Mouse (Mus musculus): ENCODE measurements at regions not wholly inside any gene's neighbourhood (a gene's known extent, or its start where the extent isn't known, plus 50 kb on each side); places are given as distances from the start of the nearest gene placed in this dataset.

GRCm38 (mm10) chr10:126748696-126749466, 152.3 kb downstream of the Atp23 start:
- DNase-seq (ENCODE audit: low spot score), result no peak

GRCm38 (mm10) chr10:126734661-126735060, 166.5 kb downstream of the Atp23 start:
- DNase-seq (ENCODE audit: low spot score), result no peak

- DNase-seq (ENCODE audit: low spot score), result no peak
These were observed 173.3 kb downstream of the Atp23 start for GRCm38 (mm10) chr10:126727840-126728239.

GRCm38 (mm10) chr10:126717961-126718360, 183.2 kb downstream of the Atp23 start:
- DNase-seq (ENCODE audit: low spot score), result peak; percentile 49

- no peak for DNase-seq (ENCODE audit: low spot score)
These were observed 189.4 kb downstream of the Atp23 start for GRCm38 (mm10) chr10:126711758-126712157.

- DNase-seq (ENCODE audit: low spot score), result no peak
These were observed 191.8 kb downstream of the Atp23 start for GRCm38 (mm10) chr10:126709219-126709917.

GRCm38 (mm10) chr10:126708730-126709129, 192.4 kb downstream of the Atp23 start:
- no peak for DNase-seq (ENCODE audit: low spot score)

- DNase-seq (ENCODE audit: low spot score), result no peak
These were observed 192.9 kb downstream of the Atp23 start for GRCm38 (mm10) chr10:126708215-126708614.

GRCm38 (mm10) chr10:126697086-126697485, 204.1 kb downstream of the Atp23 start:
- no peak for DNase-seq (ENCODE audit: low spot score)

- no peak for DNase-seq (ENCODE audit: low spot score)
These were observed 210.1 kb downstream of the Atp23 start for GRCm38 (mm10) chr10:126690914-126691673.

GRCm38 (mm10) chr10:126680275-126681184, 220.6 kb downstream of the Atp23 start:
- DNase-seq (ENCODE audit: low spot score), result no peak

- DNase-seq (ENCODE audit: low spot score), result no peak
These were observed 221.7 kb downstream of the Atp23 start for GRCm38 (mm10) chr10:126679224-126680120.

GRCm38 (mm10) chr10:126673437-126673836, 227.7 kb downstream of the Atp23 start:
- DNase-seq (ENCODE audit: low spot score), result no peak

GRCm38 (mm10) chr10:126664408-126665083, 236.6 kb downstream of the Atp23 start:
- DNase-seq (ENCODE audit: low spot score), result no peak

GRCm38 (mm10) chr10:126663461-126664013, 237.6 kb downstream of the Atp23 start:
- no peak for DNase-seq (ENCODE audit: low spot score)

GRCm38 (mm10) chr10:126662765-126663164, 238.4 kb downstream of the Atp23 start:
- no peak for DNase-seq (ENCODE audit: low spot score)

GRCm38 (mm10) chr10:126661095-126661615, 240.0 kb downstream of the Atp23 start:
- no peak for DNase-seq (ENCODE audit: low spot score)

GRCm38 (mm10) chr10:126660024-126660423, 241.1 kb downstream of the Atp23 start:
- no peak for DNase-seq (ENCODE audit: low spot score)

GRCm38 (mm10) chr10:126652693-126653092, 248.5 kb downstream of the Atp23 start:
- no peak for DNase-seq (ENCODE audit: low spot score)

All from testis, postnatal 10 days (tissue).